Mouse (Mus musculus): ENCODE measurements around the gene Rab11fip3. TPM values are rescaled to one million over a fixed set of nuclear protein-coding genes. Genes with fewer than 3 reads are reported as not detected.
A peak's percentile ranks its signal among the peaks of the same experiment; 100 is the strongest.

The Rab11fip3 gene
- polyA plus RNA-seq, 1 experiment = 98.1 TPM

- peak; percentile 73 to 96 for DNase-seq (ENCODE audit: extremely low spot score in 1 of 2, low spot score in 1 of 2)
Measured at GRCm38 (mm10) chr17:26089905-26090632, 20.7 kb upstream of the Rab11fip3 start, which contains the start of gene Decr2. TSS of gene Decr2 (minus strand) at chr17:26090337.

GRCm38 (mm10) chr17:26087059-26087564, 17.8 kb upstream of the Rab11fip3 start:
- DNase-seq (ENCODE audit: extremely low spot score in 1 of 2, low spot score in 1 of 2) = no peak

- no peak for DNase-seq (ENCODE audit: extremely low spot score in 1 of 2, low spot score in 1 of 2)
Measured at GRCm38 (mm10) chr17:26080867-26081266, 11.5 kb upstream of the Rab11fip3 start.

- DNase-seq (ENCODE audit: extremely low spot score in 1 of 2, low spot score in 1 of 2) = no peak
Measured at GRCm38 (mm10) chr17:26078851-26079250, 9.5 kb upstream of the Rab11fip3 start.

GRCm38 (mm10) chr17:26075246-26075645, 5.9 kb upstream of the Rab11fip3 start:
- DNase-seq (ENCODE audit: extremely low spot score in 1 of 2, low spot score in 1 of 2) = peak; percentile 71 to 81

GRCm38 (mm10) chr17:26070136-26070535, 781 bp upstream of the Rab11fip3 start:
- no peak for DNase-seq (ENCODE audit: extremely low spot score in 1 of 2, low spot score in 1 of 2)

GRCm38 (mm10) chr17:26068024-26068830, 1.1 kb downstream of the Rab11fip3 start:
- no peak for DNase-seq (ENCODE audit: extremely low spot score in 1 of 2, low spot score in 1 of 2)

- no peak for DNase-seq (ENCODE audit: extremely low spot score in 1 of 2, low spot score in 1 of 2)
Measured at GRCm38 (mm10) chr17:26066488-26067020, 2.8 kb downstream of the Rab11fip3 start.

- DNase-seq (ENCODE audit: extremely low spot score in 1 of 2, low spot score in 1 of 2) = no peak
Measured at GRCm38 (mm10) chr17:26064916-26065315, 4.4 kb downstream of the Rab11fip3 start.

GRCm38 (mm10) chr17:26057787-26058567, 11.4 kb downstream of the Rab11fip3 start:
- no peak for DNase-seq (ENCODE audit: extremely low spot score in 1 of 2, low spot score in 1 of 2)

- DNase-seq (ENCODE audit: extremely low spot score in 1 of 2, low spot score in 1 of 2) = peak in 1 of 2 experiments; percentile 64
Measured at GRCm38 (mm10) chr17:26057278-26057677, 12.1 kb downstream of the Rab11fip3 start.

GRCm38 (mm10) chr17:26055164-26055563, 14.2 kb downstream of the Rab11fip3 start:
- DNase-seq (ENCODE audit: extremely low spot score in 1 of 2, low spot score in 1 of 2) = no peak

- no peak for DNase-seq (ENCODE audit: extremely low spot score in 1 of 2, low spot score in 1 of 2)
Measured at GRCm38 (mm10) chr17:26054133-26054845, 15.1 kb downstream of the Rab11fip3 start.

- no peak for DNase-seq (ENCODE audit: extremely low spot score in 1 of 2, low spot score in 1 of 2)
Measured at GRCm38 (mm10) chr17:26052706-26053105, 16.6 kb downstream of the Rab11fip3 start.

GRCm38 (mm10) chr17:26052074-26052473, 17.3 kb downstream of the Rab11fip3 start:
- no peak for DNase-seq (ENCODE audit: extremely low spot score in 1 of 2, low spot score in 1 of 2)

- DNase-seq (ENCODE audit: extremely low spot score in 1 of 2, low spot score in 1 of 2) = no peak
Measured at GRCm38 (mm10) chr17:26048118-26048517, 21.2 kb downstream of the Rab11fip3 start.

- DNase-seq (ENCODE audit: extremely low spot score in 1 of 2, low spot score in 1 of 2) = no peak
Measured at GRCm38 (mm10) chr17:26046253-26046997, 22.9 kb downstream of the Rab11fip3 start.

- no peak for DNase-seq (ENCODE audit: extremely low spot score in 1 of 2, low spot score in 1 of 2)
Measured at GRCm38 (mm10) chr17:26045285-26045684, 24.1 kb downstream of the Rab11fip3 start.

GRCm38 (mm10) chr17:26043249-26043636, 26.1 kb downstream of the Rab11fip3 start:
- peak; percentile 46 to 83 for DNase-seq (ENCODE audit: extremely low spot score in 1 of 2, low spot score in 1 of 2)

All from frontal cortex, adult 2 months (tissue).